Mouse (Mus musculus) heart, postnatal 0 days (tissue): ENCODE data around the gene Rgsl1.

Experiments used
- CTCF ChIP-seq: IDR thresholded peaks from 2 replicates; pipeline ENCODE4 v1.5.1; 2016; ENCODE audit warnings: antibody characterized with exemption, control low read depth, low read depth
- EP300 ChIP-seq: IDR thresholded peaks from 2 replicates; pipeline ENCODE4 v1.6.1; 2016; ENCODE audit warnings: antibody characterized with exemption, low read depth

DNA sequence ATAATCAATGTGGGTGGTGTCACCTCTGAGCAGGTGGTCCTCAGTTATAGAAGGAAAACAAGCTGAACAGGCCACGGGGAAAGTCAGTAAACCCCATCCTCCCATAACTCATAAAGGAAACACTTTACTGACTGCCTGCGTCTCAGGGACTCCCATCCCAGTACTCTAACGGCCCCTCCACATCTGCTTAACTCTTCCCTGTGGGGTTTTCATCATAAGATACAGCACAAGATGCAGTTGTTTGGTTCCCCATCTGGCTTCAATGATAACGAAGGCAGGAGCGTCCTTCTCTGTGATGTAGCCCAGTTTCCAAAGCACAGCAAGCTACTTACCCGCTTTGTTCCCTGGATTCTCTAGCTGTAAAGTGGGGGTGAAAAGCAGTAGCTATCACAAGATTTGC lies 93.9 kb downstream of the Rgsl1 start:
- TF ChIP-seq CTCF: no peak
- no peak for TF ChIP-seq EP300
